Mouse (Mus musculus) forebrain, embryonic 16.5 days (tissue): Measurements from ENCODE around the gene Ano10. TPM values are rescaled to one million over a fixed set of nuclear protein-coding genes. Genes with fewer than 3 reads are reported as not detected.
"Not testable (repeated sequence)": the region's sequence is repeated elsewhere in the genome, so short reads cannot be mapped to it uniquely, and the experiment has no call there.

Experiments
- ATAC-seq: fragments of 200-750 bp; cut with Nextera tagmentation; 2 replicates; pipeline ENCODE4 v1.8.0; 2017; ENCODE audit warnings: mild to moderate bottlenecking, moderate library complexity
- H3K27ac ChIP-seq: fragments of 300-500 bp; sonication (generic); 2 replicates; pipeline ENCODE4 v1.5.1; 2014; ENCODE audit warnings: low read length, control low read depth
- H3K27me3 ChIP-seq: fragments of 300-500 bp; sonication (generic); replicated peaks from 2 replicates; pipeline ENCODE4 v1.6.1; 2014; ENCODE audit warnings: low read length; ENCODE audit not compliant: control insufficient read depth, insufficient read depth
- H3K36me3 ChIP-seq: fragments of 300-500 bp; sonication (generic); 2 replicates; pipeline ENCODE4 v1.6.1; 2014; ENCODE audit not compliant: control insufficient read depth, insufficient read depth
- H3K4me1 ChIP-seq: fragments of 300-500 bp; sonication (generic); replicated peaks from 2 replicates; pipeline ENCODE4 v1.6.1; 2014; ENCODE audit warnings: low read length; ENCODE audit not compliant: control insufficient read depth, insufficient read depth
- H3K4me2 ChIP-seq: fragments of 300-500 bp; sonication (generic); 2 replicates; pipeline ENCODE4 v1.6.1; 2014; ENCODE audit warnings: mild to moderate bottlenecking, low read length, control low read depth
- H3K4me3 ChIP-seq: fragments of 300-500 bp; sonication (generic); replicated peaks from 2 replicates; pipeline ENCODE4 v1.5.1; 2014; ENCODE audit warnings: mild to moderate bottlenecking, low read length, control low read depth
- H3K9ac ChIP-seq: fragments of 300-500 bp; sonication (generic); replicated peaks from 2 replicates; pipeline ENCODE4 v1.6.1; 2014; ENCODE audit warnings: low read depth, low read length, control low read depth
- H3K9me3 ChIP-seq: fragments of 300-500 bp; sonication (generic); 2 replicates; pipeline ENCODE4 v1.6.1; 2016; ENCODE audit warnings: low read length; ENCODE audit not compliant: control insufficient read depth
- WGBS: fragments of 180-500 bp; shearing (Covaris S2); extraction: QIAGEN DNeasy Blood & Tissue Kit; methylation state at CpG from one replicate; pipeline ENCODE4 v1.1.7; 2014; 5-methylcytosine and 5-hydroxymethylcytosine counted together
- polyA plus RNA-seq: library from polyadenylated mRNA; unstranded; fragments of >200 nt; fragmentation: Nextera tagmentation; extraction: Ambion mirVana; gene quantifications from 2 replicates; pipeline ENCODE4 v1.2.1, GENCODE M21; 2015

Ano10 gene
- polyA plus RNA-seq, 1 experiment from 2014 or later: 35.0 TPM

DNA sequence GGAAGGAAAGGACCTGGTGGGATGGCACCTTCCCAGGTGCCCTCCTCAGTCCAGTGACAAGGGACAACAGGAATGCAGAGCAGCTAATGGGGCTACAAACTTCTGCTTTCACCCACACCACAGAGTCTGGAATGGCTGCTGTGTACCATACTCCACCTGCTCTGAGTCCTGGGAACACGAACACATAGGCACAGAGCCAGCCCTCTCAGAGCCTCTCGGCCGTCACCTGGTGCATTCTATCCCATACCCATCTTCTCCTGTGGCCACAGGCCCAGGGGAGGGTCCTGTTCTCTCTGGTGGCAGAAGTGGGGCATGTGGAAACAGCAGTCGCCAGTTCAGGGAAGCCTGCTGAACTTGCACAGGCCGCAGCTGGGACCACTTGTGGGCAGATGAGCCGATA lies 119.5 kb downstream of the Ano10 start:
- Histone ChIP-seq H3K9ac (no peak overlapping the region), H3K4me2 (no peak overlapping the region), H3K36me3 (no peaks in the 10 kb centered on the region), H3K4me3 (no peak overlapping the region), H3K4me1 (peaks cover 7% of the 10 kb centered on the region), H3K27me3 (no peaks in the 10 kb centered on the region), H3K9me3 (no peaks in the 10 kb centered on the region), H3K27ac (no peak overlapping the region)
- WGBS: 96% methylated on average over 6 of the region's 6 CpGs
- no peak for ATAC-seq

GRCm38 (mm10) chr9:122173405-122174233 lies 120.6 kb downstream of the Ano10 start:
- Histone ChIP-seq H3K9me3 (no peaks in the 10 kb centered on the region), H3K27ac (no peak overlapping the region), H3K4me3 (no peak overlapping the region), H3K9ac (no peak overlapping the region), H3K4me1 (peaks cover 7% of the 10 kb centered on the region), H3K27me3 (no peaks in the 10 kb centered on the region), H3K4me2 (no peak overlapping the region), H3K36me3 (no peaks in the 10 kb centered on the region)
- 68% methylated on average over 9 of the region's 9 CpGs for WGBS
- ATAC-seq: no peak

GRCm38 (mm10) chr9:122172612-122173186 lies 121.5 kb downstream of the Ano10 start:
- Histone ChIP-seq H3K9ac (no peak overlapping the region), H3K4me3 (no peak overlapping the region), H3K27me3 (no peaks in the 10 kb centered on the region), H3K36me3 (no peaks in the 10 kb centered on the region), H3K4me1 (peaks cover 7% of the 10 kb centered on the region), H3K4me2 (no peak overlapping the region), H3K9me3 (no peaks in the 10 kb centered on the region), H3K27ac (no peak overlapping the region)
- no peak for ATAC-seq
- 92% methylated on average over 10 of the region's 11 CpGs for WGBS

- no peak overlapping the region for H3K27ac ChIP-seq
- H3K4me3 ChIP-seq: no peak overlapping the region
- no peaks in the 10 kb centered on the region for H3K9me3 ChIP-seq
- H3K27me3 ChIP-seq: no peaks in the 10 kb centered on the region
- peaks cover 7% of the 10 kb centered on the region for H3K4me1 ChIP-seq
- WGBS: 85% methylated on average over 6 of the region's 6 CpGs
- no peak overlapping the region for H3K4me2 ChIP-seq
- H3K36me3 ChIP-seq: peaks cover 5% of the 10 kb centered on the region; the same call in 1 of the 2 replicates
- no peak overlapping the region for H3K9ac ChIP-seq
- no peak for ATAC-seq
Observed at GRCm38 (mm10) chr9:122169901-122170300, 124.3 kb downstream of the Ano10 start.

DNA sequence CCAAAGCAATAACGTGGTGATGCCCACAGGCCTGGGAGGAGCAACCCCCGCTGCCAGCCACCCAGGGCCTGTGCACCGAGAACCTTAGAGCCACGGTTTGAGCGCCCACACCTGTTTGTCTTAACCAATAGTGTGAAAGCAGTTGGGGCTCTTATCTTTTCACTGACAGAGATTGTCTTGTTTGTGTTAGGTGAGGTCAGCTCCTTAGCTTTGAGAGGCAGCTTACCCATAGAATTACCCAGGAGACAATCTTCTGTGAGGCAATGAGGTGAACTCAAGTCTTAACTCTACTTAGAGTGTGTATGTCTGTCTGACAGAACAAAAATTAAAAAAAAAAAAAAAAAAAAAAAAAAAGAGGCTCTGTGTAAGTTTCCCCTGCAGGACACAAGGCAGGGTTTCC lies 126.5 kb downstream of the Ano10 start:
- not testable (repeated sequence) for H3K4me2 ChIP-seq, H3K4me3 ChIP-seq, H3K9ac ChIP-seq, ATAC-seq, H3K27me3 ChIP-seq, H3K4me1 ChIP-seq, H3K27ac ChIP-seq, H3K36me3 ChIP-seq, H3K9me3 ChIP-seq
- WGBS: 90% methylated on average over 5 of the region's 5 CpGs

GRCm38 (mm10) chr9:122164535-122164934 lies 129.7 kb downstream of the Ano10 start:
- H3K4me3 ChIP-seq: no peak overlapping the region
- no peak overlapping the region for H3K27ac ChIP-seq
- no peaks in the 10 kb centered on the region for H3K9me3 ChIP-seq
- H3K9ac ChIP-seq: no peak overlapping the region
- H3K27me3 ChIP-seq: no peaks in the 10 kb centered on the region
- no peaks in the 10 kb centered on the region for H3K4me1 ChIP-seq
- no peak for ATAC-seq
- WGBS: 94% methylated on average over 4 of the region's 4 CpGs
- no peak overlapping the region for H3K4me2 ChIP-seq
- peaks cover 9% of the 10 kb centered on the region for H3K36me3 ChIP-seq

DNA sequence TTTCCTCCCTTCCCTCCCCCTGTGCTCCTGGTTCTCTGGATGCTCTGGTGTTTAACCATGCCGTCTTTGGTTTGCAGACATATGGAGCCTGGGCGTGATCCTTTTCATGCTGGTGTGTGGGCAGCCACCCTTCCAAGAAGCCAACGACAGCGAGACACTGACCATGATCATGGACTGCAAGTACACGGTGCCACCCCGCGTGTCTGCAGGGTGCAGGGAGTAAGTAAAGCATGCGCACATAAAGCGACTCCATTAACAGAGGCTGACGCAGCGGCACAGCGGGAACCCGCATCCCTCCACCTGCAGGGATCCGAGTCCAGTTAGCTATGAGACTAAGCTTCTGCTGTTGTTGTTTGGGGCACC lies 137.2 kb downstream of the Ano10 start:
- no peak overlapping the region for H3K4me3 ChIP-seq
- H3K9ac ChIP-seq: no peak overlapping the region
- no peak for ATAC-seq
- no peaks in the 10 kb centered on the region for H3K4me1 ChIP-seq
- no peak overlapping the region for H3K4me2 ChIP-seq
- H3K9me3 ChIP-seq: no peaks in the 10 kb centered on the region
- H3K27me3 ChIP-seq: no peaks in the 10 kb centered on the region
- H3K27ac ChIP-seq: no peak overlapping the region
- peaks cover 7% of the 10 kb centered on the region for H3K36me3 ChIP-seq
- WGBS: 94% methylated on average over 14 of the region's 14 CpGs

GRCm38 (mm10) chr9:122156389-122157078 lies 137.7 kb downstream of the Ano10 start:
- 87% methylated on average over 5 of the region's 5 CpGs for WGBS
- ATAC-seq: no peak

DNA sequence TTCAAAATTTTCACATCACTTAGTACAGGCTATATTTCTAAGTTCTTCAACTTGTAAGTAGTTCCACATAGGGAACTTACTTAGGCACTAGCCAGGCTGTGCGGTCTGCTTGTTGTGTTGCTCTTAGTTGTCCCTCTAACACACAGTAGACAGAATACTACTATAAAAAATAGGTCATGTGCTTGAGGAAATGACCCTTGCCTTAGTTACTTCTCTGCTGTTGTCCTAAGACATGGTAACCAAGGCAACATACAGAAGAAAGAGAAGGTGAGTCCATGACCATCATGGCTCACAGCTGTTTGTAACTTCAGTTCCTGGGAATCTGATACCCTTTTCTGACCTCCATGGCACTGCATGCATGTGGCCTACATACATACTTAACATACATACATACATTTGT lies 139.0 kb downstream of the Ano10 start:
- Histone ChIP-seq H3K4me2 (no peak overlapping the region), H3K4me1 (no peaks in the 10 kb centered on the region), H3K27ac (no peak overlapping the region), H3K27me3 (no peaks in the 10 kb centered on the region), H3K9me3 (no peaks in the 10 kb centered on the region), H3K9ac (no peak overlapping the region), H3K4me3 (no peak overlapping the region), H3K36me3 (peaks cover 2% of the 10 kb centered on the region; the same call in 1 of the 2 replicates)
- ATAC-seq: no peak
- WGBS: 92% methylated on average over 1 of the region's 1 CpGs

More at GRCm38 (mm10) chr9:122156389-122157078, 137.7 kb downstream of the Ano10 start:
- Histone ChIP-seq H3K4me1 (no peaks in the 10 kb centered on the region), H3K36me3 (peaks cover 7% of the 10 kb centered on the region), H3K4me3 (no peak overlapping the region), H3K27me3 (no peaks in the 10 kb centered on the region), H3K9ac (no peak overlapping the region), H3K27ac (no peak overlapping the region), H3K9me3 (no peaks in the 10 kb centered on the region), H3K4me2 (no peak overlapping the region)
